Mouse (Mus musculus) lung, adult 2 months (tissue): Measurements from ENCODE around the gene Tcea3.

Experiments used
- CTCF ChIP-seq: fragments of 200-500 bp; IDR thresholded peaks from 2 replicates; pipeline ENCODE4 v1.5.1; 2011; ENCODE audit warnings: mild to moderate bottlenecking, low read length, control low read depth; ENCODE audit not compliant: insufficient read depth
- POLR2A ChIP-seq: fragments of 200-500 bp; IDR thresholded peaks from 2 replicates; pipeline ENCODE4 v1.6.1; 2011; ENCODE audit warnings: low read depth, mild to moderate bottlenecking, control low read depth, low read length, borderline replicate concordance; ENCODE audit errors: extremely low read depth

DNA sequence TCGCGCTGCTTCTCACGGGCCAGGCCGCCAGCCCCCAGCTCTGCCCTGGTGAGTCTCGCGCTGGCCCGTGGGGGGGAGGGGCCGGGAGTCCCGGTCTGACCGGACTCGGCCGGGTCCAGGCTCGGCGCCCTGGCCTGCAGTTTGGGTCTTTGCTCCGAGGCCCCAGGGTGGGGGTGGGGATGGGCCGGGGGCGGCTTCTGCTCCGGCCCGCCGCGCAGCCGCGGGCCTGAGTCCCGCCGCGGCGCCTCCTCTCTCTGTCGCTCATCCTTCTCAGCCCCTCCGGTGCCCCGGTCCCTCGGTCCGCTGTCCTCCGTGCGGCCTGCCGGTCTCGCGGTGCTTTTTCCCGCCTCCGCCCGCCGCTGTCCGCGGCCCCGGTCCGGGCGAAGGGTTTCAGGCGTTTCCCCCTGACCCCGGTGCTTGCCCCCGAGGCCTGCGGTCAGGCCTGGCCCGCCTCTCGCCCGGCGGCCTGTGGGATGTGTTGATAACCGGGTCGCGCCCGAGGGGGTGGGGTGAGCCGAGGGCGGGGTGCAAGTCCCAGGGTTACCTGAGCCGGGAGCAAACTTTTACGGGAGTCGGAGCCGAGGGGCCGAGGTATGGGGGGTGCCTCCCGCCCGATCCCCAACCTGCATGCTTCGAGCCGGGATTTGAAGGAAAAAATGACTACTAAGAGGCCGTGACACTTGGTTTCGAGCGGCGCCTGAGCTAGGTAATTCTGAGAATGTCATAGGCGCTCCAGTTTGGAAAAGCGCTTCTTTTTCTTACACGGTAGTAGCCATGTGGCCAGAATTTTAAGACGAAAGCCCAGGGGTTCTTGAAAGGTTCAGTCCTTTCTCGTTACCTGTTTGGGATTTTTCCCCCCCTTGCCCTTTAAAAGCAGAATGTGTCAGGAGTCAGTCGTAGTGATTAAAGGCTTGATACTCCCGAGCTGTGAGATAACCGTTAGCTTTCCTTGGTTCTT, 63.8 kb downstream of the Tcea3 start:
- TF ChIP-seq CTCF = no peak
- TF ChIP-seq POLR2A = 0 out of 2 replicates have a peak, but pooled peaks have one; percentile 57
